Comparison of ENCODE assay signal across 8 mouse cellular contexts in genomic region chr12:116648584-116649206, GRCm38 (mm10).
DNase-seq lines count a peak whose midpoint lies in the region; ATAC-seq and TF ChIP-seq lines count a peak whose summit lies in the region.

No protein-coding gene starts in this region.

- H3K4me1 ChIP-seq in embryonic facial prominence, embryonic 10.5 days = no peaks in the 10 kb centered on the region

- WGBS in embryonic facial prominence, embryonic 10.5 days = 72% methylated on average over 4 of the region's 4 CpGs

- in situ Hi-C loops in Patski (cut with MboI; ENCODE audit: low pct_unique_long_range_greater_than_20kb) = loop anchor here (25.0 kb wide), 2 partner anchors 689 to 1114 kb away; no protein-coding TSS in a partner anchor

- peak; percentile 34 for TF ChIP-seq CTCF in Patski (IDR thresholded peaks at IDR 0.05)

- ATAC-seq in cerebellum, adult (ENCODE audit: insufficient number of reproducible peaks, low FRiP score, low TSS enrichment) = no peak
- no peak for ATAC-seq in Patski

- POLR2A ChIA-PET in Patski (lab: Charles Lee) = no interaction called here

- no peaks in the 10 kb centered on the region for H3K36me3 ChIP-seq in embryonic facial prominence, embryonic 10.5 days (replicated peaks)

- H3K9me3 ChIP-seq in embryonic facial prominence, embryonic 10.5 days = no peaks in the 10 kb centered on the region

- DNase-seq in cerebellum, adult 9-10 months = peak; percentile 34
- no peak for DNase-seq in Patski (ENCODE audit: low read depth, low spot score)
- peak; percentile 55 for DNase-seq in embryonic facial prominence, embryonic 10.5 days (ENCODE audit: low spot score)
- peak; percentile 30 for DNase-seq in induced T-regulatory cell, adult 2 months (ENCODE audit: low read depth)
- DNase-seq in lung, adult 18-20 months = peak; percentile 9 to 51
- DNase-seq in right cerebral cortex, adult 18-20 months = peak; percentile 64
- DNase-seq in natural killer cell, adult 2 months (ENCODE audit: low spot score in 2 of 2) = no peak

- H3K27me3 ChIP-seq in Patski = no peaks in the 10 kb centered on the region
- H3K27me3 ChIP-seq in embryonic facial prominence, embryonic 10.5 days (replicated peaks; ENCODE audit: low read depth, poor library complexity, severe bottlenecking) = no peaks in the 10 kb centered on the region

- CTCF ChIA-PET in Patski (lab: Charles Lee) = interaction anchor here (1.1 kb wide), 1 partner anchor 677 kb away, joined by 3 read pairs; no protein-coding TSS in a partner anchor

- H3K4me3 ChIP-seq in embryonic facial prominence, embryonic 10.5 days = no peak overlapping the region

- H3K27ac ChIP-seq in embryonic facial prominence, embryonic 10.5 days (replicated peaks) = no peak overlapping the region

Comparison
In these comparisons a context has a peak if more than half of its experiments do, and no peak if none do; other contexts are left out.
1. DNase-seq: peak in cerebellum, adult 9-10 months (single experiment), embryonic facial prominence, embryonic 10.5 days (single experiment), induced T-regulatory cell, adult 2 months (single experiment), lung, adult 18-20 months (2 of 2) and right cerebral cortex, adult 18-20 months (single experiment); none in Patski (single experiment) and natural killer cell, adult 2 months (0 of 2).